Mouse (Mus musculus) left cerebral cortex, adult 2 months (tissue): Measurements from ENCODE around the gene Psma6. TPM values are rescaled to one million over a fixed set of nuclear protein-coding genes. Genes with fewer than 3 reads are reported as not detected.
"Not testable (repeated sequence)": the region's sequence is repeated elsewhere in the genome, so short reads cannot be mapped to it uniquely, and the experiment has no call there.

Experiments used
- DNase-seq, 2 experiments: peaks; one replicate each; pipeline ENCODE4 v3.0.0; 2021 to 2022; ENCODE audit warnings: low spot score in 2 of 2, mixed read lengths in 1 of 2; ENCODE audit errors: extremely low spot score in 1 of 2
- H3K27ac ChIP-seq: fragments of 200-600 bp; 2 replicates; pipeline ENCODE4 v1.8.1; 2022
- H3K4me3 ChIP-seq: fragments of 200-600 bp; 2 replicates; pipeline ENCODE4 v1.8.1; 2022
- CTCF ChIP-seq: fragments of 200-600 bp; IDR thresholded peaks from 2 replicates; pipeline ENCODE4 v1.8.1; 2022; ENCODE audit warnings: antibody characterized with exemption, mild to moderate bottlenecking, moderate library complexity
- intact Hi-C: fragments of 180-260 bp; cut with DNase I; formaldehyde crosslinking; loops from one replicate; pipeline ENCODE4 v1.15.1; 2025
- long read RNA-seq, 2 experiments: library from polyadenylated mRNA; stranded (forward); transcript quantifications; one replicate each; pipeline ENCODE4 v2.0.0; 2021; ENCODE audit warnings: borderline mapping rate in 2 of 2
- total RNA-seq, 2 experiments: library from RNA; stranded (reverse); gene quantifications; 2 replicates each; pipeline ENCODE4 v1.2.3; 2021

Psma6 gene
- total RNA-seq, result 100 to 1,000 TPM; 120 to 136 TPM
- long read RNA-seq, experiment 1, transcript Psma6-201 (7 exons, 1,042 nt), result major isoform, 45 of 47 reads
- long read RNA-seq, experiment 1, partial matches to known transcripts, result 0 of 47 reads
- long read RNA-seq, experiment 1, other reads (novel, unspliced or antisense), result 1 of 47 reads
- long read RNA-seq, experiment 2, transcript Psma6-201 (7 exons, 1,042 nt), result major isoform, 35 of 37 reads
- long read RNA-seq, experiment 2, partial matches to known transcripts, result 2 of 37 reads
- long read RNA-seq, experiment 2, other reads (novel, unspliced or antisense), result 0 of 37 reads

DNA sequence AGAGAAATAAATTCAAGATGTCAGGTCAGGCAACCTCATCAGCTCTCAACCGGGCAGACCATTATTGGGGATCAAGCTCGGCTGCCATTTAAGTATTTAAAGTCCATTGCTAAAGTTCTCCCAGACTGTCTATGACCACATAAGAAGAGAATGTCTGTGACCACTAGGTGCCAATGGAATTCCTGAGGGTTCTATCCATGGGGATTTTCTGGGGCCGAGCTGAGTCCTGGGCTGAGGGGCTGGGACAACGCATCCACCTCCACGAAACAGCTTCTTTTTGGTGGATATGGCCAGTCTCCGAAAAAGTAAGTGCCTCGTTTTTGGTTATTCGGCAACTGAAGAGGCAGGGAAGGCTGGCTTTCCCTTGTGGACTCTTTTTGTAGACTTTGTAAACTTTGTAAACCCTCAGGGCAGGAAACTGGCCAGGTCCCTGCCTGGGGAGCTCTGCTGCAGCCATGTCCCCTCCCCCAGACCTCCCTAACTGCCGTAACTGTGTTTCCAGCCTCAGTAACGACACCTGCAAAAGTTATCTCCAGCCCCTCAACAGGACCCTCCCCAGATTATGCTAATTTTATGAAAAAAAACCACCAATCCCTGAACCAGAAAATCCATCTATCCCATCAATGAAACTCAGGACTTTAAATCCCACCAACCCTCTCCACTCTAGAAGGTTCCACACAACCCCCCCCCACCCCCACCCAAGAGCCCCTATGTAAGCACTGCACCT is at the start of gene Psma6:
TSS of gene Psma6 (plus strand) at position 200 of the 727 bp plus-strand sequence.
- H3K27ac ChIP-seq, result no peak within 1 kb of the TSS
- TF ChIP-seq CTCF, result no peak
- intact Hi-C loops, result no loop called here
- H3K4me3 ChIP-seq, result no peak within 1 kb of the TSS
- DNase-seq, result no peak

DNA sequence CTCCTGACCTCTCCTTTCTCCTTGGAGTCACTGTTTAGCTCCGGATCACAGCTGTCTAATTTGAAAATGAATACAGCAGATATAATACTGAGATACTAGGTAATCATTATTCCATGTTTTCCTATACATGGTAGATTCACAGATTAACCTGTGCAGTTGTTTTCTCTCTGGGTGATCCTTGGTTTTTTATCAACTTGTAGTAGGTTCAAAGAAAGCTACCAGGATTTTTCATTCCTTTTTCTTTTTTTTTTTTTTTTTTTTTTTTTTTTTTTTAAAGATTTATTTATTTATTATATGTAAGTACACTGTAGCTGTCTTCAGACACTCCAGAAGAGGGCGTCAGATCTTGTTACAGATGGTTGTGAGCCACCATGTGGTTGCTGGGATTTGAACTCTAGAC is 45.5 kb upstream of the Psma6 start:
- DNase-seq, result not testable (repeated sequence)

DNA sequence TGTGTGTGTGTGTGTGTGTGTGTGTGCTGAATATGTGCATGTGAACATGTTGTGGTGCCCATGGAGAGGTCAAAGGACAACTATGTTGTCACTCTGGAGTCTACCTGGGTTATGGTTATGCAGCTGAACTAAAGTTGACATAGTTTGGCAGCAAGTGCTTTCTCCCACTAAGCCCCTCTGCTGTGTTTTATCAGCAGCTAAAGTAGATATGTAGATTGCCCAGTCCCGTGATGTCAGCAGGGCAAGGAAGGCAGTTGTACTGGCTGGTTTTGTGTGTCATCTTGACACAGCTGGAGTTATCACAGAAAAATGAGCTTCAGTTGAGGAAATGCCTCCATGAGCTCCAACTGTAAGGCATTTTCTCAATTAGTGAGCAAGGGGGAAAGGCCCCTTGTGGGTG is 41.0 kb upstream of the Psma6 start:
- DNase-seq, H3K27ac ChIP-seq, intact Hi-C loops, H3K4me3 ChIP-seq: not testable (repeated sequence)

More for the DNA sequence above, 45.5 kb upstream of the Psma6 start:
- H3K4me3 ChIP-seq, H3K27ac ChIP-seq, intact Hi-C loops: not testable (repeated sequence)

DNA sequence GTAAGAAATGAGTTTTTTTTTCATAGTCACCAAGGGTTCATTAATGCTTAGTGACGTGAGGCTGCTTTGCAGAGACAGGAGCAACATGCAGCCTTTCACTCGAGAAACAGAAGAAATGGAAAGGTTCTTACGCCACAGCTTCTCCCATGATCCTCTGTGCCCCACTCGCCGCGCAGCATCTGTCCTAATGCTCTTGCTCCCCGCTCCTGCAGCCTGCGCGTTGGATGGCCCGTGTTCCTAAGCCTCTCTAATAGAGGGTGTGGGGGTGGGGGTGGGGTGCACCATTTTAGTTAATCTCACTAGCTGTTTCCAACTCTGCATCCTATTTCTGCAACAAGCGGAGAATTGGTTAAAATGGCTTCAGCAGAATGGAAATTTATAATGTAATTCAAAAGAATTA is 40.0 kb upstream of the Psma6 start:
- no peak overlapping the region for H3K4me3 ChIP-seq
- no peak for TF ChIP-seq CTCF
- H3K27ac ChIP-seq, result 0 out of 2 replicates have a peak overlapping the region, but pooled peaks have one; percentile 2
- DNase-seq, result no peak
- intact Hi-C loops, result no loop called here

DNA sequence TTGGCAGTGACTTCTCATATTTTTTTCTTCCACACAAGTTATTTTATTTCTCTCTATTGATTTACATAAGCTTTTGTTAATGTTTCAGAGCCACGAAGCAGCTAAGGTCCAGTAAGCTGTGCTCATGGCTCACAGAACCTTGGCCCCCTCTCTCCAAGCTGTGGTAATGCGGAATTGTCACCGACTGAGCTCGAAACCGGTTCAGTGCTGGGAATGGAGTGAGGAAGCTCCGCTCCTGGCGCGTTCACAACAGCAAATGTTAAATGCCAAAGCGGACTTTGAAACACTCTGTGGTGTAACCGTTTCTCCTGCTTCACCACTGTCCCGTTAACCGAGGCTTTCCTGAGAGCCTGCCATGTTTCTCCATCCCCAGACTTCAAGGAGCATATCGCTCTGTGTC is 39.4 kb upstream of the Psma6 start:
- peak; percentile 4; the same call in 1 of the 2 replicates for TF ChIP-seq CTCF
- DNase-seq, result no peak
- intact Hi-C loops, result no loop called here
- H3K27ac ChIP-seq, result 0 out of 2 replicates have a peak overlapping the region, but pooled peaks have one; percentile 2
- H3K4me3 ChIP-seq, result no peak overlapping the region

DNA sequence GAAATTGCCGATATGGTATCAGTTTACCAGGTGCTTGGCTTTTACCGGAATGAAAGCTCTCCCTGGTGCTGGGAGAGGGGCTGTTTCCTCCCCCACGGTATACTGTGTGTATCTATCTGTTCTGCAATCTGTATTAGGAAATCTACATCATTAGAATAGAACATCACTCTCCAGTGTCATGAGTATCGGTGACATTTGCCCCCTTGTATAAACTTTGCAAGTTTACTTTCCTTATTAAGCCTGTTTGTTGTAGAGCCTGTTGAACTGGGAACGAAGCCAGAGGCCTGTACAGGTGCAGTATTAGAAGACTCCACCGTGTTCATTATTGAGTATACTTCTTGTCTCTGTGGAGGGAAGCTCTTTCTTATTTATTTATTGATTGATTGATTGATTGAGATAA is 30.6 kb upstream of the Psma6 start:
- TF ChIP-seq CTCF, result no peak
- no peak for DNase-seq
- intact Hi-C loops, result no loop called here

DNA sequence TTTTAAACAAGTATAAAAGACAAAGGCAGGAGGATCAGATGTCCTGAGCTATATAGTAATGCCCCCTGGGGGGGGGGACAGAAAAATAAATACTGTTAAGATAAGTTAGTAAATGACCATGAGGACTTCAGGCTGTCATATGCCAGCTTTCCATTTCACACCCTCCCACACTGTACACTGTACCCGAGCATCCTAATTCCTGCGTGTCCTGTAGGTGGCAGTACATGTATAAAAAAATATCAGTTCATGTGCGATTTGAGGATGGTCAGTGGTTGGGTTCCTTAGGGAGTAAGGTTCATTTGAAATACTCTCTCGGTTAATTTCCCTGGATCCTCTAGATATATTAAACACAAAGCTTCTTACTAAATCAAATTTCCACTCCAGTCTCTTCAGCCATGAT is 29.1 kb upstream of the Psma6 start:
- DNase-seq, result peak; percentile 16 to 18
- no peak overlapping the region for H3K27ac ChIP-seq
- H3K4me3 ChIP-seq, result no peak overlapping the region
- intact Hi-C loops, result loop anchor here (1.0 to 5.0 kb wide), 3 partner anchors 38 to 144 kb away; partner anchors contain the start of gene Nfkbia
- TF ChIP-seq CTCF, result peak; percentile 68

More for the DNA sequence above, 30.6 kb upstream of the Psma6 start:
- H3K27ac ChIP-seq, result no peak overlapping the region
- H3K4me3 ChIP-seq, result no peak overlapping the region

DNA sequence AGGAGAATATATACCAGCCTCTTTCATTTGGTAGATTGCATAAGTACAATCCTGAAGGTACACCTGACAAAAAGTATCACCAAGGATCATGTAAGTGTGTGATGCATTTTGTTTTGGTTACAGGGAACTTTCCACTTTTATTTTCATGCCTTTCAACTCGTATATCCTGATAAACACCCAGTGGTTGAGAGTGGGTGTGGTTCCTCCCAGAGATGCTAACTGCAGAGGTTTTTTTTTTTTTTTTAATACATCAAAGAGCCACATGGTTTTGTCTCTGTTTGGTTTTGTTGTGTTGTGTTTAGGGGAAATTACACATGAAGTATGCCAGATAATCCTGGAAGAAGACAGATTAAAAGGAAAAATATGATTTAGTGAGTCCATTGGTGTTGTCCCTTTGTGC is 26.7 kb upstream of the Psma6 start:
- intact Hi-C loops, result loop anchor here (5.0 kb wide), 1 partner anchor 40 kb away; no protein-coding TSS in a partner anchor
- TF ChIP-seq CTCF, result no peak

DNA sequence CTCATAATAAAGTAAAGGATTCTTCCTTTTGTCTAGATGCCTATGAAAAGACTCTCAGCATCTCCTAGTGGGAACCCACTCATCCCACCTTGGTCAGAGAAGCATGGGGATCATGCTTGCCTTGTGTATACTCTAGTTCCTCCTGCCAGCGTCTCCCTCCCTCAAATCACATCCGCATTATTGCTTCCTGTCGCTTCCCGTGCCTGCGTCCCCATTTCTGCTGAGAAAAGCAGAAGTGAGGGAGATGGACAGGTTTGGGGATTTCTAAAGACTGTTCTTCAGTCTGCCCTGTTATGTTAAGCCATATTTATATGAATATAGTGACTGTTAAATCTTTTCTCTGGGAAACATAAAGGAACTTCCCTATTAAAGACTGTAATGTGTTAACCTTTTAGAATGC is 23.1 kb upstream of the Psma6 start:
- no peak overlapping the region for H3K4me3 ChIP-seq
- DNase-seq, result no peak
- H3K27ac ChIP-seq, result no peak overlapping the region
- no peak for TF ChIP-seq CTCF
- intact Hi-C loops, result no loop called here

More for the DNA sequence above, 26.7 kb upstream of the Psma6 start:
- DNase-seq, result no peak
- no peak overlapping the region for H3K27ac ChIP-seq
- H3K4me3 ChIP-seq, result no peak overlapping the region

DNA sequence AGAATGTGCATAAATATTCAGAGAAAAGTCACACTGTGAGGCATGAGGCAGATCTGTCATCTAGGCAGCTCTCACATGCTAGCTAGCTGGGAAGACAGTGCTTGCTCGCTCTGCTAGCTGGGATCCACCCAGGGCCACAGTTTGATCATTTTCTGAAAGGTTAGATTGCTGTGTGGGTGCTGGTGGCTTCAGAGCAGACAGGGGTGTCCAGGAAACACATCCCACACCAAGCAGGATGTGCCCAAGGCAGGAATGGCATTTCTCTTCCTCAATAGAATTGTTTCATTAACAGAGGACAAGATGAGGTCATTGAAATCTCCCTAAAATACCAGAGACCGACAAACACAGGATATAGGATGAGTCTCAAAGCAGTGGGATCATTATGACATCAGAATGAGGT is 18.9 kb upstream of the Psma6 start:
- Histone ChIP-seq H3K27ac (no peak overlapping the region), H3K4me3 (no peak overlapping the region)
- DNase-seq, result no peak
- intact Hi-C loops, result no loop called here
- TF ChIP-seq CTCF, result no peak

DNA sequence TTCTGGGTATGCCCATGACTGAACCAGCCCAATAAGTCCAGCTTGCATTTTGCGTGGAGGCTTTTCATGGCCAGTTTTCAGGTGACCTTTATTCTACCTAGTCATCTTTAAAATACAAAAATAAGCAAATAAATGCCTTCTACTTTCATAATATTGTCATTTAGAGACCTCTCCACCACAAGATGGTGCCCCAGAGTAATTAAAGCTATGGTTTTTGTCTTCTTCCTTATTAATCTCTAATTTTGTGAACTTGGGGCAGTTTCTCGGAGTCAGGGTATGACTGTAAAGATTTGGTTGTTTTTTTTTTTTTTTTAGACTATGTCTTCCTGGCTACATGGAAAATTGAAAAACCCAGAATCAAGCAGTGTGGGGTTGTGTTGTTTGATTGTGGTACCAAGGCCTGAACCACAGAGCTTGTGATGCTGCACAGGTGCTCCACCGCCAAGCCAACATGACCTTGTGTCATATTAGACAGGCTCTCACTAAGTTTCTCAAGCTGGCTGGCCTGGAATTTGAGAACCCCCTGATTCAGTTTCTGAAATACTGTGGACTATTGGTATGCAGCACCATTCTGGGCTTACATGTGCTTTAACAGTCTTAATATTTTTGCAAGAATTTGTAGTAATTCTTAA is 11.5 kb upstream of the Psma6 start:
- no peak overlapping the region for H3K4me3 ChIP-seq
- TF ChIP-seq CTCF, result peak; percentile 56
- intact Hi-C loops, result loop anchor here (1.0 kb wide), 1 partner anchor 127 kb away; no protein-coding TSS in a partner anchor
- H3K27ac ChIP-seq, result no peak overlapping the region
- no peak for DNase-seq

DNA sequence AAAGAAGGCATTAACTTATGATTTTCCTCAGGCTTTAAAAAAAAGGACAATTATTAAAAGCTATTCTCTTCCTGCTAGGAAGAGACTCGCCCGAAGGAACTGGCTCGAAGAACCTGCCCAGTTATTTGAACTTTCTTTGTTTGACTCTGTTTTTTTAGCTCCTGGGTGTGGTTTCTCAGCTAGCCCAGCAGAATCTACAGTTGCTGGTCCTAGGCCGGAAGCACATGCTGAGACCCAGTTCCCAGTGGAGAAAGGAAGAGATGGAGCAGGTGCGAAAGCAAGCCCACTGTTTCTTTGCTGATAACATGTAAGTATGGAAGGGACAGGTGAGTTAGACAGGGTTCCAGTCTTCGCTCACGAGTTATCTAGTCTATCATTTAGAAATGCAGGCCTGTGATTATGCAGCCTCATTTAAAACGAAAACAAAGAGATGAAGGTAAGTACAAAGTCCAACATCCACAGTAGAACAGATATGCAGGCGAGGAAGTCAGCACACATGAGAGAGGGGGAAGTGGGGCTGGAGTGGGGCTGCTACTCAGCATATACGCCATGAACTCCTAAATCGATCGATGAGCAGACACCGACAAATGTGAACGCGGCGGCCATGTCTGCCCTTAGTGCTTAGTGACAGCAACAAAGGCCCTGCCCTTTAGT is 6.9 kb upstream of the Psma6 start:
- TF ChIP-seq CTCF, result no peak
- intact Hi-C loops, result no loop called here
- no peak overlapping the region for H3K27ac ChIP-seq
- DNase-seq, result no peak
- H3K4me3 ChIP-seq, result no peak overlapping the region
